Mouse (Mus musculus) hindbrain, postnatal 0 days (tissue): ENCODE measurements around the gene Itgb4. TPM values are rescaled to one million over a fixed set of nuclear protein-coding genes. Genes with fewer than 3 reads are reported as not detected.

Experiments used
- ATAC-seq: fragments of 200-750 bp; cut with Nextera tagmentation; 2 replicates; pipeline ENCODE4 v1.8.0; 2017; ENCODE audit warnings: mild to moderate bottlenecking, moderate TSS enrichment, moderate library complexity
- DNase-seq: peaks from one replicate; pipeline ENCODE4 v3.0.0-alpha.2; 2015; ENCODE audit warnings: low spot score
- H3K27ac ChIP-seq: fragments of 300-500 bp; sonication (generic); 2 replicates; pipeline ENCODE4 v1.5.1; 2014; ENCODE audit warnings: mild to moderate bottlenecking
- H3K27me3 ChIP-seq: fragments of 300-500 bp; sonication (generic); 2 replicates; pipeline ENCODE4 v1.6.1; 2014; ENCODE audit warnings: low read length, mixed read lengths; ENCODE audit not compliant: insufficient read depth
- H3K36me3 ChIP-seq: fragments of 300-500 bp; sonication (generic); 2 replicates; pipeline ENCODE4 v1.6.1; 2014; ENCODE audit warnings: low read length, mixed read lengths; ENCODE audit not compliant: insufficient read depth
- H3K4me1 ChIP-seq: fragments of 300-500 bp; sonication (generic); 2 replicates; pipeline ENCODE4 v1.6.1; 2014; ENCODE audit warnings: antibody characterized with exemption, low read length, mixed read lengths; ENCODE audit not compliant: insufficient read depth
- H3K4me2 ChIP-seq: fragments of 300-500 bp; sonication (generic); 2 replicates; pipeline ENCODE4 v1.6.1; 2014; ENCODE audit warnings: low read depth, mild to moderate bottlenecking, low read length, moderate library complexity, mixed read lengths
- H3K4me3 ChIP-seq: fragments of 300-500 bp; sonication (generic); 2 replicates; pipeline ENCODE4 v1.5.1; 2014; ENCODE audit warnings: low read length
- H3K9ac ChIP-seq: fragments of 300-500 bp; sonication (generic); replicated peaks from 2 replicates; pipeline ENCODE4 v1.6.1; 2014; ENCODE audit warnings: mild to moderate bottlenecking, low read length, moderate library complexity, mixed read lengths
- H3K9me3 ChIP-seq: fragments of 300-500 bp; sonication (generic); 2 replicates; pipeline ENCODE4 v1.6.1; 2016; ENCODE audit warnings: low read length, mixed read lengths
- CTCF ChIP-seq: IDR thresholded peaks from 2 replicates; pipeline ENCODE4 v1.5.1; 2016; ENCODE audit warnings: antibody characterized with exemption, control low read depth, low read depth
- WGBS: fragments of 180-500 bp; shearing (Covaris S2); extraction: QIAGEN DNeasy Blood & Tissue Kit; methylation state at CpG from one replicate; pipeline ENCODE4 v1.1.7; 2014; 5-methylcytosine and 5-hydroxymethylcytosine counted together
- polyA plus RNA-seq: library from polyadenylated mRNA; unstranded; fragments of >200 nt; fragmentation: Nextera tagmentation; extraction: Ambion mirVana; gene quantifications from 2 replicates; pipeline ENCODE4 v1.2.1, GENCODE M21; 2015
- total RNA-seq: library from RNA; depleted of rRNA; stranded (reverse); fragments of >200 nt; gene quantifications from 2 replicates; pipeline ENCODE4 v1.2.3, GENCODE M21; 2014

Itgb4 gene
- total and polyA plus RNA-seq, 2 experiments from 2014 or later, result 2.2 to 3.1 TPM

- Histone ChIP-seq H3K27me3 (no peaks in the 10 kb centered on the region), H3K9me3 (no peaks in the 10 kb centered on the region), H3K4me2 (no peak overlapping the region), H3K9ac (no peak overlapping the region), H3K4me1 (peaks cover 14% of the 10 kb centered on the region; the same call in 1 of the 2 replicates), H3K4me3 (no peak overlapping the region), H3K36me3 (peaks cover 17% of the 10 kb centered on the region; the same call in 1 of the 2 replicates), H3K27ac (peak overlapping the region; percentile 59)
- ATAC-seq (peak; percentile 57), DNase-seq (peak; percentile 67)
- peak; percentile 14; the same call in 1 of the 2 replicates for TF ChIP-seq CTCF
- WGBS, result 38% methylated on average over 10 of the region's 10 CpGs
Measured at GRCm38 (mm10) chr11:115955195-115955858, 19.2 kb upstream of the Itgb4 start.

- peaks cover 13% of the 10 kb centered on the region; the same call in 1 of the 2 replicates for H3K4me1 ChIP-seq
- H3K9ac ChIP-seq, result no peak overlapping the region
- H3K27ac ChIP-seq, result peak overlapping the region; percentile 65
- peaks cover 28% of the 10 kb centered on the region; the same call in 1 of the 2 replicates for H3K36me3 ChIP-seq
- ATAC-seq (peak; percentile 81), DNase-seq (peak; percentile 54)
- no peaks in the 10 kb centered on the region for H3K9me3 ChIP-seq
- WGBS, result 26% methylated on average over 4 of the region's 4 CpGs
- no peak overlapping the region for H3K4me2 ChIP-seq
- peak; percentile 12 for TF ChIP-seq CTCF
- H3K27me3 ChIP-seq, result no peaks in the 10 kb centered on the region
- no peak overlapping the region for H3K4me3 ChIP-seq
Measured at GRCm38 (mm10) chr11:115956453-115956852, 18.1 kb upstream of the Itgb4 start.

GRCm38 (mm10) chr11:115957971-115958370, 16.5 kb upstream of the Itgb4 start:
- Histone ChIP-seq H3K4me1 (peaks cover 10% of the 10 kb centered on the region; the same call in 1 of the 2 replicates), H3K36me3 (peaks cover 31% of the 10 kb centered on the region; the same call in 1 of the 2 replicates), H3K4me3 (no peak overlapping the region), H3K4me2 (no peak overlapping the region), H3K9me3 (no peaks in the 10 kb centered on the region), H3K27me3 (no peaks in the 10 kb centered on the region), H3K27ac (peak overlapping the region; percentile 65; the same call in 1 of the 2 replicates), H3K9ac (no peak overlapping the region)
- no peak for ATAC-seq
- WGBS, result 40% methylated on average over 7 of the region's 7 CpGs
- no peak for TF ChIP-seq CTCF
- DNase-seq, result no peak

- H3K4me1 ChIP-seq, result peaks cover 10% of the 10 kb centered on the region; the same call in 1 of the 2 replicates
- 80% methylated on average over 9 of the region's 9 CpGs for WGBS
Measured at GRCm38 (mm10) chr11:115959018-115959417, 15.5 kb upstream of the Itgb4 start.

GRCm38 (mm10) chr11:115962651-115963412, 11.7 kb upstream of the Itgb4 start:
- no peaks in the 10 kb centered on the region for H3K27me3 ChIP-seq

More at GRCm38 (mm10) chr11:115959018-115959417, 15.5 kb upstream of the Itgb4 start:
- Histone ChIP-seq H3K36me3 (peaks cover 37% of the 10 kb centered on the region; the same call in 1 of the 2 replicates), H3K27me3 (no peaks in the 10 kb centered on the region), H3K4me2 (no peak overlapping the region), H3K27ac (0 out of 2 replicates have a peak overlapping the region, but pooled peaks have one; percentile 8), H3K4me3 (no peak overlapping the region), H3K9ac (no peak overlapping the region), H3K9me3 (no peaks in the 10 kb centered on the region)
- no peak for ATAC-seq
- TF ChIP-seq CTCF, result no peak
- DNase-seq, result peak; percentile 37

GRCm38 (mm10) chr11:115964977-115965604, 9.4 kb upstream of the Itgb4 start:
- TF ChIP-seq CTCF, result no peak
- ATAC-seq (no peak), DNase-seq (no peak)
- Histone ChIP-seq H3K27ac (no peak overlapping the region), H3K4me1 (no peaks in the 10 kb centered on the region), H3K9ac (no peak overlapping the region), H3K36me3 (peaks cover 50% of the 10 kb centered on the region; the same call in 1 of the 2 replicates), H3K27me3 (no peaks in the 10 kb centered on the region), H3K4me2 (no peak overlapping the region), H3K9me3 (no peaks in the 10 kb centered on the region), H3K4me3 (no peak overlapping the region)
- 80% methylated on average over 10 of the region's 10 CpGs for WGBS

More at GRCm38 (mm10) chr11:115962651-115963412, 11.7 kb upstream of the Itgb4 start:
- Histone ChIP-seq H3K4me2 (no peak overlapping the region), H3K9ac (no peak overlapping the region), H3K4me1 (no peaks in the 10 kb centered on the region), H3K36me3 (peaks cover 52% of the 10 kb centered on the region; the same call in 1 of the 2 replicates), H3K9me3 (no peaks in the 10 kb centered on the region), H3K27ac (no peak overlapping the region), H3K4me3 (no peak overlapping the region)
- ATAC-seq, result no peak
- WGBS, result 87% methylated on average over 9 of the region's 9 CpGs
- DNase-seq, result no peak
- TF ChIP-seq CTCF, result no peak
